Comparison of ENCODE assay signal across 8 mouse cellular contexts in genomic region chr15:77153088-77153546, GRCm38 (mm10).
DNase-seq lines count a peak whose midpoint lies in the region; ATAC-seq and TF ChIP-seq lines count a peak whose summit lies in the region.

No protein-coding gene starts in this region.

- no peak for TF ChIP-seq POLR2A in liver, adult 2 months (IDR thresholded peaks at IDR 0.05; ENCODE audit: extremely low read depth, insufficient read depth, low read length)

- no peaks in the 10 kb centered on the region for H3K27me3 ChIP-seq in E14TG2a.4 (ENCODE audit: insufficient read depth, low read length)
- H3K27me3 ChIP-seq in embryonic facial prominence, embryonic 12.5 days = no peaks in the 10 kb centered on the region
- H3K27me3 ChIP-seq in hindbrain, embryonic 10.5 days (ENCODE audit: insufficient read depth, poor library complexity, severe bottlenecking) = no peaks in the 10 kb centered on the region
- no peaks in the 10 kb centered on the region for H3K27me3 ChIP-seq in liver, adult 2 months (ENCODE audit: control insufficient read depth, insufficient read depth, low read length)

- WGBS in embryonic facial prominence, embryonic 12.5 days = 0% methylated on average over 3 of the region's 3 CpGs
- WGBS in hindbrain, embryonic 10.5 days = 0% methylated on average over 3 of the region's 3 CpGs
- 0% methylated on average over 3 of the region's 3 CpGs for WGBS in liver, adult 2 months

- no peak for TF ChIP-seq CTCF in E14TG2a.4 (conservative IDR thresholded peaks at IDR 0.05; ENCODE audit: low read length)
- no peak for TF ChIP-seq CTCF in liver, adult 2 months (IDR thresholded peaks at IDR 0.05; ENCODE audit: low read depth, low read length)

- no peaks in the 10 kb centered on the region for H3K9me3 ChIP-seq in E14TG2a.4 (ENCODE audit: low read length)
- H3K9me3 ChIP-seq in embryonic facial prominence, embryonic 12.5 days = no peaks in the 10 kb centered on the region
- no peaks in the 10 kb centered on the region for H3K9me3 ChIP-seq in hindbrain, embryonic 10.5 days

- H3K4me2 ChIP-seq in embryonic facial prominence, embryonic 12.5 days (replicated peaks) = peak overlapping the region; percentile 66

- peak overlapping the region; percentile 65 for H3K9ac ChIP-seq in embryonic facial prominence, embryonic 12.5 days
- H3K9ac ChIP-seq in liver, adult 2 months (ENCODE audit: low read depth, low read length) = peak overlapping the region; percentile 39

- H3K27ac ChIP-seq in embryonic facial prominence, embryonic 12.5 days = peak overlapping the region; percentile 93
- H3K27ac ChIP-seq in hindbrain, embryonic 10.5 days = peak overlapping the region; percentile 89
- peak overlapping the region; percentile 30 for H3K27ac ChIP-seq in liver, adult 2 months (replicated peaks; ENCODE audit: insufficient read depth, low read depth, low read length)

- DNase-seq in 3134 (ENCODE audit: extremely low read depth, insufficient read length, low spot score) = peak; percentile 40
- DNase-seq in hindbrain, embryonic 10.5 days (ENCODE audit: low spot score) = peak; percentile 43
- DNase-seq in liver, adult 2 months (ENCODE audit: extremely low read depth, low read depth, low spot score) = peak; percentile 52
- peak; percentile 71 for DNase-seq in retina, postnatal 1 day
- DNase-seq in ovary, postnatal 36 days (ENCODE audit: low spot score) = no peak
- DNase-seq in thymus, postnatal 0 days (ENCODE audit: low spot score) = no peak

- peaks cover 11% of the 10 kb centered on the region for H3K79me2 ChIP-seq in liver, adult 2 months (ENCODE audit: control insufficient read depth, insufficient read depth, low read length)

- peak; percentile 57 for ATAC-seq in embryonic facial prominence, embryonic 12.5 days (ENCODE audit: insufficient number of reproducible peaks, insufficient read depth, low FRiP score, low TSS enrichment)

- H3K4me3 ChIP-seq in E14TG2a.4 (replicated peaks; ENCODE audit: low read length) = peak overlapping the region; percentile 79
- H3K4me3 ChIP-seq in embryonic facial prominence, embryonic 12.5 days = peak overlapping the region; percentile 55
- peak overlapping the region; percentile 63 for H3K4me3 ChIP-seq in hindbrain, embryonic 10.5 days
- peak overlapping the region; percentile 61 for H3K4me3 ChIP-seq in liver, adult 2 months (ENCODE audit: insufficient read depth, low read depth, low read length)

- peaks cover 24% of the 10 kb centered on the region for H3K36me3 ChIP-seq in E14TG2a.4 (ENCODE audit: insufficient read depth, low read length)
- no peaks in the 10 kb centered on the region for H3K36me3 ChIP-seq in embryonic facial prominence, embryonic 12.5 days
- no peaks in the 10 kb centered on the region for H3K36me3 ChIP-seq in hindbrain, embryonic 10.5 days
- no peaks in the 10 kb centered on the region for H3K36me3 ChIP-seq in liver, adult 2 months (ENCODE audit: control insufficient read depth, insufficient read depth, low read length)

- H3K4me1 ChIP-seq in E14TG2a.4 (replicated peaks; ENCODE audit: low read depth, low read length) = peaks cover 73% of the 10 kb centered on the region
- peaks cover 44% of the 10 kb centered on the region for H3K4me1 ChIP-seq in embryonic facial prominence, embryonic 12.5 days
- H3K4me1 ChIP-seq in hindbrain, embryonic 10.5 days (replicated peaks) = peaks cover 65% of the 10 kb centered on the region
- peaks cover 17% of the 10 kb centered on the region for H3K4me1 ChIP-seq in liver, adult 2 months (ENCODE audit: control insufficient read depth, insufficient read depth, low read length)

Comparison
In these comparisons a context has a peak if more than half of its experiments do, and no peak if none do; other contexts are left out.
1. DNase-seq: peak in 3134 (single experiment), hindbrain, embryonic 10.5 days (single experiment), liver, adult 2 months (single experiment) and retina, postnatal 1 day (single experiment); none in ovary, postnatal 36 days (single experiment) and thymus, postnatal 0 days (single experiment).
2. H3K27ac ChIP-seq: peak in every context shown above with its lines; median percentile 93 in embryonic facial prominence, embryonic 12.5 days; 89 in hindbrain, embryonic 10.5 days; 30 in liver, adult 2 months.
3. Peak in every context shown above with its lines, with median percentiles within 50 percentile points of each other: H3K4me3 ChIP-seq.